Mouse (Mus musculus) frontal cortex, adult (tissue): Measurements from ENCODE around the gene Arhgdia.

Source experiments
- ATAC-seq: cut with Nextera tagmentation; 2 replicates; pipeline ENCODE4 v1.9.2; 2017; ENCODE audit warnings: mild to moderate bottlenecking, moderate library complexity, mixed read lengths; ENCODE audit not compliant: low TSS enrichment

Arhgdia gene

GRCm38 (mm10) chr11:120554834-120555233 lies 26.6 kb downstream of the Arhgdia start:
- ATAC-seq = no peak

DNA sequence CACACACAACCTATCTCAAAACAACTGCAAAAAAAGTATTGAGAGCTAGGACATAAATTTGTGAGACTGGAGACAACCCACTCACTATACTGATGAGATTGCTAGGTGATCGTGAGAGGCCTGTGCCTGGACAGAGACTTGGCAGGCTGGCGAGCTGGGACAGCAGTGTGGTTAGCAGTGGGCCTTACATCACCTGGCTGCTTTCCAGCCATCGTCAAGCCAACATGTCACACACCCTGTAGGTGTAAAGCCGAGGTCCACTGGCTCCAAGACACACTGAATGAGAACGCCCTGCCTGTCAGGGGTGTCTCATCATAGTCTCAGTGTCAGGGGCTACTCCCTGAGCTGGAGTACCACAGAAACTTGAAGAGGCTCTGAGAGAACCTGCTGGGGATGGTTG lies 28.7 kb downstream of the Arhgdia start:
- no peak for ATAC-seq

- ATAC-seq = no peak
These were observed 30.5 kb downstream of the Arhgdia start, which contains the start of gene Ppp1r27 for GRCm38 (mm10) chr11:120550810-120551440. Ppp1r27 (minus strand) TSS chr11:120551132.

- ATAC-seq = no peak
These were observed 31.2 kb downstream of the Arhgdia start for GRCm38 (mm10) chr11:120549986-120550809.

DNA sequence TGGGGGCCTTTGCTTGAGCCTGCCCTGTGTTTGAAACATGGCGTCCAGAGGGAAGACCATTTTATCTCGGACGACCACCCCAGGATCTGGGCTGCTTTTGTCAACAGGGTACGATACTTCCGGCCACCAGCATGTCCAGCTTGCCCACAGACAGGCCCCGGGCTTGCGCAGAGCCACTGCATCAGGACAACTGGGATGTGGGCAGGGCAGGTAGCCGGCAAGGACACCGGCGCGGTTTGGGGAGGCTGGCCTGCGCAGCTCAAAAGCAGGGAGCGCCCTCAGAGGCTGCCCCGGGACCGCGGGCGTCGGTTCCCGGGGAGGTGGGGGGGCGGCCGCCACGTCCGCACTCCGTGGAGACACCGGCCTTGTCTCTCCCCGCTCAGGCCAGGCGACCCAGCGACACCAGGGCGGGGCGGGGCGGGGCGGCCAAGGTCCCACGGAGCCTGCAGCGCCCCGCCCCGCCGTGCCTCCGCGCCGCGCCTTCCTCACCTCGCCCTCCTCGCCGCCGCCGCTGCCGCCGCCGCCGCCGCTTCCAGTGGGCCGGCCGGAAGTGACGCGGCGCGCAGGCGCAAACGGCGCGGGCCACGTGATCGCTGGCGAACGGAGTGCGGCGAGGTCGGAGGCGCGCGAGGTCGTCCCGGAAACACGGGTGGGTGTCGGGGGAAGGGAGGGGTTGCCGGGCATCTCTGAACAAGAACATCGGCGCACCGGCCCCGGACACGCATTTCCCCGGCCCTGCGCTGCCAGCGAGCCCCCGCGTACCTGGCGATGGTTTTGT lies 32.1 kb downstream of the Arhgdia start, which contains the start of gene Mcrip1:
TSS of gene Mcrip1 (minus strand) at position 560 of the 778 bp plus-strand sequence.
- peak; percentile 87 for ATAC-seq

GRCm38 (mm10) chr11:120548786-120549167 lies 32.6 kb downstream of the Arhgdia start:
- no peak for ATAC-seq

GRCm38 (mm10) chr11:120548214-120548613 lies 33.2 kb downstream of the Arhgdia start:
- ATAC-seq = no peak

GRCm38 (mm10) chr11:120547469-120547868 lies 34.0 kb downstream of the Arhgdia start:
- no peak for ATAC-seq

GRCm38 (mm10) chr11:120545964-120546363 lies 35.5 kb downstream of the Arhgdia start:
- no peak for ATAC-seq

DNA sequence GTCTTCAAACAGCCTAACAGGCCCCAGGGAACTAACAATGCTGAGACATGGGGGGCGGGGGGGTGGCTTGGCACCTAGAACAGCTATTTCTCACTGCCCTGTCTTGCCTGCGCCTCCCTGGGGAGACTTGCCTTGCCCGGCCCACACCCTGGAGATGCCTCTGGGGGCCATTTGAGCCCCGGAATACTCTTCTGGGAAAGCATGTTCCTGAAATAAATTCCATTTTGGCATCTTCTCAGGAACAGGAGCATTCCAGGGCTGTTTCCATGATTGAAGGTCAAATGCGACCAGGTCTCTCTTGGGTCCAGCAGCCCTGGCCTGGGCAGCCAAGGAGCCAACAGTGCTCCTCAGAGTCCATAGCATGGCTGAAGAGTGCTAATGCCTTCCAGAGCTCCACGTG lies 39.0 kb downstream of the Arhgdia start:
- ATAC-seq = no peak

DNA sequence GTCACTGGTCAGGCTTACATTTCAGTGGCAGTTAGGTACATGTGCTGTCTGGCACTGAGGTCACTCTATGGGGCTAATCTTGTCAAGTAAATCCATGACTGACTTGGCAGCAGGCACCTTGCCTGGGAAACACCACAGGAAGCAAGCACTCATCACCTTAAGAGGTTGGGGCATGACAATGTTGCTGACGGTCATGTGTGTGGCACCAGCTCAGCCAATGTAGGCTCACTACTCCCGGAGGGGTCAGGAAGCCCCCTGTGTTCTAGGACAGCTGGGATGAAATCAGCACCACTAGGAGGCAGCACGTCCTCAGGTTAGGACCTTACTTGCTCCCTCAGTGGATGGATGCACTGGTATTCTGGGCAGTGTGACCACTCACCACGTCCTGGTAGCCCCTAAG lies 39.5 kb downstream of the Arhgdia start:
- no peak for ATAC-seq

- no peak for ATAC-seq
These were observed 42.0 kb downstream of the Arhgdia start for GRCm38 (mm10) chr11:120539285-120540014.

GRCm38 (mm10) chr11:120538955-120539284 lies 42.5 kb downstream of the Arhgdia start:
- ATAC-seq = no peak

DNA sequence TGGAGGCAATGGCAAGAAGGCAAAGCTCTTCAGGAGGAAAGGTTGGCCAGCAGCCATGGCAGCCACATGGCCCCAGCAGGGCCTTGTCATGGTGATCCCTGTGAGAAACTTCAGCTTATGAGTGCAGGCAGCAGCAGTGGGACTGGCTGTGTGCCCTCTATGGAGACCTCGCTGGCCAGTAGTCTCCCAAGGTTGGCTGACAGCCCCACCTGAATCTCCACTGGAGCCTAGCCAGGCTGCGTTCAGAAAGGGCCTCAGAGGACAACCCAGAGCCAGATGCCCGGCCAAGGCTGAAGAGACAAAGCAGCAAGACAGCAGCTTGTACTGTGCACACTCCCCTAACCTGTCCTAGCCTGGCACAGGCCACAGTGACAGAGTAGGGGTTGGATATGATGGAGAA lies 42.9 kb downstream of the Arhgdia start:
- ATAC-seq = no peak

- ATAC-seq = no peak
These were observed 45.6 kb downstream of the Arhgdia start for GRCm38 (mm10) chr11:120535804-120536203.

GRCm38 (mm10) chr11:120535145-120535544 lies 46.3 kb downstream of the Arhgdia start:
- ATAC-seq = no peak

- no peak for ATAC-seq
These were observed 47.3 kb downstream of the Arhgdia start for GRCm38 (mm10) chr11:120534093-120534492.

GRCm38 (mm10) chr11:120531646-120532045 lies 49.8 kb downstream of the Arhgdia start:
- ATAC-seq = no peak

- no peak for ATAC-seq
These were observed 51.1 kb downstream of the Arhgdia start, which contains the start of gene Gcgr for GRCm38 (mm10) chr11:120530085-120530964. Gcgr (plus strand) TSS chr11:120530699.

DNA sequence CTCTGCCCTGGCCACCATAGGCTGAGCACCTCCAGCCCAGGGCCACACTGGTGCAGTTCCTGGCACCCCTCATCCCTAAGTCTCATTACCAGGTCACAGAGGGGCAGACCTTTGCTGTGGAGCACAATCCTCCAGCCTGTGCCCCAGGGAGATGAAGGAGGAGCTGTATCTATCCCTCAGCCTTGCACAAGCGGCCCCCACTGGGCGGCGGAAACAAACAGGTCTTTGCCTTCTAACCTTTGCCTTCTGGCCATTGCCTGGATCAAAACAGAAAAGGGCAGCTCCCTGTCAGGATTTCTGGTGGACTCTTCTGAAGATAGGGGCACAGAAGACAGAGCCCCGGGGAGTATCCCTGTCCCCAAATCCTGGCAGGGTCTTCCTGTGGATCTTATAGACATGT lies 52.5 kb downstream of the Arhgdia start:
- ATAC-seq = no peak
